Mouse (Mus musculus): ENCODE results near the gene Tmem11. TPM values are rescaled to one million over a fixed set of nuclear protein-coding genes. Genes with fewer than 3 reads are reported as not detected.

Tmem11 gene
- 31.9 and 34.2 TPM in 2 replicates for polyA plus RNA-seq (2011; ENCODE audit: insufficient read length, low read depth, missing spikeins)

DNA sequence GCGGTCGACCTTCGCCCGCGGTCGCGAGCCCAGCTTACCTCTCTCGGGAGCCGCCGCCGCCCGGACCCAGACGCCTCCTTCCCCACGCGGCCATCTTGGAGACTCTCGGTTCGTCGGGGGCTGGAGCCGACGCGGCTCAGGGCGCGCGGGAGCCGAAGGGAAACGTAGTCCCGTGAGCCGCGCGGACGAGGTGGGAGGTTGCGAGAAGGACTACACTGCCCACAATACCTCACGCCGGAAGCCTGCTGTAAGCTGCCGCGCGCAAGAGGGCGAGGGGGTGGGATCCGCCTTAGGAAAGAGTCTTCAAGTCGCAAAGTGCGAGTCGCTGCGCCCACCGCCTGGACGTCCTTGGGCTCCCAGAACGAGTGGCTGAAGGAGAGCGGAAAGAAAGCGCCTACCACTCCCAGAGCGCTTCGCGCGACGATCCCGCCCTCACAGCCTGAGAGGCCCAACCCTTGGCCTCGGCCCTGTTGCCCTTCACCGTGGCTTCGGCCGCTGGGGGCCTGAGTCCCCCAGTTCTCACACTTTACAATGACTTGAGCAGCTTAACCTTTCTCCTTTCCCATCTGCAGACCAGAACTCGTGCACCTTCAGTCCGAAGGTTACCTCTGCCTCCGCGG is at the start of gene Tmem11:
Gene Tmem11 (minus strand): TSS at position 598 of the 620 bp plus-strand sequence.
- no peaks in the 10 kb centered on the region; the same call in 1 of the 2 replicates for H3K4me1 ChIP-seq (ENCODE audit: control insufficient read depth, insufficient read depth, low read length)
- TF ChIP-seq POLR2A (IDR thresholded peaks at IDR 0.05; ENCODE audit: low read depth, low read length) = peak; percentile 71
- no peak for TF ChIP-seq CTCF (IDR thresholded peaks at IDR 0.05; ENCODE audit: borderline replicate concordance, insufficient read depth, low read length)
- peak within 1 kb of the TSS; percentile 75 for H3K4me3 ChIP-seq (ENCODE audit: insufficient read depth, low read length)
- peak within 1 kb of the TSS; percentile 87 for H3K27ac ChIP-seq (ENCODE audit: insufficient read depth, low read length)

- Histone ChIP-seq H3K4me3 (ENCODE audit: insufficient read depth, low read length) (no peak overlapping the region), H3K27ac (ENCODE audit: insufficient read depth, low read length) (no peak overlapping the region), H3K4me1 (ENCODE audit: control insufficient read depth, insufficient read depth, low read length) (0 out of 2 replicates have a peak, but pooled peaks cover 2% of the 10 kb centered on the region)
- TF ChIP-seq POLR2A (IDR thresholded peaks at IDR 0.05; ENCODE audit: low read depth, low read length) (no peak), CTCF (IDR thresholded peaks at IDR 0.05; ENCODE audit: borderline replicate concordance, insufficient read depth, low read length) (peak; percentile 62; the same call in 1 of the 2 replicates)
Measured at GRCm38 (mm10) chr11:60927264-60927663, 48.2 kb upstream of the Tmem11 start.

DNA sequence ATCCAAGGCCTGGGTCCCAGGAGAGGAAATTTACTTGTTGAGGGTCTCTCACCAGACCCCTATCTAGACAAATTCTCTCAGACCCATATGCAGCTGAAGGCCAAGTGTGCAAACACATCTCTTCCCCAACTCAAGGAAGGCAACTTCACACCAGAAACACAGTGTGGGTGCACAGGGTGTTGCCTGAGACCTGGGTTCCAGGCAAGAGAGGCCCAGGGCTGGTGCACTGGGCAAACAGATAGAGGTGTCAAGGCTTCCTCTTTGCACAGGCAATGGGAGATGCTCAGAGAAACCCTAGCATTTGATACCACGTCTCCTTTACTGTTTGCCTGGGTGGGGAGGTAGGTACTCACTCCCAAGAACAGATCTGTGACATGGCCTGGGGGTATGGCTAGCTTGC is 45.9 kb upstream of the Tmem11 start:
- TF ChIP-seq CTCF (IDR thresholded peaks at IDR 0.05; ENCODE audit: borderline replicate concordance, insufficient read depth, low read length) = no peak
- no peak for TF ChIP-seq POLR2A (IDR thresholded peaks at IDR 0.05; ENCODE audit: low read depth, low read length)
- H3K4me1 ChIP-seq (ENCODE audit: control insufficient read depth, insufficient read depth, low read length) = no peaks in the 10 kb centered on the region
- no peak overlapping the region for H3K4me3 ChIP-seq (ENCODE audit: insufficient read depth, low read length)
- no peak overlapping the region for H3K27ac ChIP-seq (ENCODE audit: insufficient read depth, low read length)

DNA sequence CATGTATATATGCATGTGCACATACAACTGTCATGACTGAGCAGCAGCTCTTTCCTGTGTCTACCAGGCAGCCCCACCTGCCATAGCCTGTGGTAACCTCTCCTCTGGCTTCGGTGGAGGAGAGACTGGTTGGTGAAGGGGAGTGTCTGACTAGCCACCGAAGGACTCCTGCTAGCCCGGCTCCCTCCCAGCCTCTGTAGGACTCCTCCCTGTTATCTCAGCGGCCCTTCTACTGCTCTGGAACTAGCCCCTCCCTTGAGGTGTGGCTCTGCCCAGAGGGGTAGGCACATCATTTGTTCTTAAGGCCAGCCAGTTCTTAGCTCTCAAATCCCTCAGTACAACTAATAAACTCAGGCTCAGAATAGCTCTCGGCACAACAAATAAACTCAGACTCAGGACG is 45.4 kb upstream of the Tmem11 start:
- TF ChIP-seq POLR2A (IDR thresholded peaks at IDR 0.05; ENCODE audit: low read depth, low read length) (no peak), CTCF (IDR thresholded peaks at IDR 0.05; ENCODE audit: borderline replicate concordance, insufficient read depth, low read length) (no peak)
- H3K4me1 ChIP-seq (ENCODE audit: control insufficient read depth, insufficient read depth, low read length) = no peaks in the 10 kb centered on the region
- no peak overlapping the region for H3K27ac ChIP-seq (ENCODE audit: insufficient read depth, low read length)
- H3K4me3 ChIP-seq (ENCODE audit: insufficient read depth, low read length) = no peak overlapping the region

DNA sequence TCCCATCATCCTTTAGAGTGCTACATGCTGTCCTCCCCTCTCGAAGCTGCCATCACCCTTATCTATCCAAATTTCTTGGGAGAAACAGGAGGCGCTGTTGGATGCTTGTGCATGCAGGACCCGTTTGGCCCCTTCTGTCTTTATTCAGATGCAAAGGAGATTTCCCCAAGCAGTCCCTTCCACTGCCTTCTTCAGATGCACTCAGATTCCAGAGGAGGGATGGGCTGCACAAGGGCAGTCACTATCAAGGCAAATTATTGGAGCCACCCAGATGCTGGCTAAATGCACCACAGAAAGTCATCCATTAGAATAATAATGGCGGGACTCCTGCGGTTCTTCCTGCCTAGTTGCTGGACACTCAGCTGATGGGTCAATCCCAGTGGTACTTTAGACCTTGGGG is 43.9 kb upstream of the Tmem11 start:
- no peaks in the 10 kb centered on the region for H3K4me1 ChIP-seq (ENCODE audit: control insufficient read depth, insufficient read depth, low read length)
- H3K4me3 ChIP-seq (ENCODE audit: insufficient read depth, low read length) = no peak overlapping the region
- no peak overlapping the region for H3K27ac ChIP-seq (ENCODE audit: insufficient read depth, low read length)
- no peak for TF ChIP-seq POLR2A (IDR thresholded peaks at IDR 0.05; ENCODE audit: low read depth, low read length)
- TF ChIP-seq CTCF (IDR thresholded peaks at IDR 0.05; ENCODE audit: borderline replicate concordance, insufficient read depth, low read length) = no peak

- Histone ChIP-seq H3K4me1 (ENCODE audit: control insufficient read depth, insufficient read depth, low read length) (no peaks in the 10 kb centered on the region), H3K4me3 (ENCODE audit: insufficient read depth, low read length) (no peak overlapping the region), H3K27ac (ENCODE audit: insufficient read depth, low read length) (no peak overlapping the region)
- TF ChIP-seq POLR2A (IDR thresholded peaks at IDR 0.05; ENCODE audit: low read depth, low read length) = no peak
- TF ChIP-seq CTCF (IDR thresholded peaks at IDR 0.05; ENCODE audit: borderline replicate concordance, insufficient read depth, low read length) = no peak
Measured at GRCm38 (mm10) chr11:60922195-60922594, 43.1 kb upstream of the Tmem11 start.

DNA sequence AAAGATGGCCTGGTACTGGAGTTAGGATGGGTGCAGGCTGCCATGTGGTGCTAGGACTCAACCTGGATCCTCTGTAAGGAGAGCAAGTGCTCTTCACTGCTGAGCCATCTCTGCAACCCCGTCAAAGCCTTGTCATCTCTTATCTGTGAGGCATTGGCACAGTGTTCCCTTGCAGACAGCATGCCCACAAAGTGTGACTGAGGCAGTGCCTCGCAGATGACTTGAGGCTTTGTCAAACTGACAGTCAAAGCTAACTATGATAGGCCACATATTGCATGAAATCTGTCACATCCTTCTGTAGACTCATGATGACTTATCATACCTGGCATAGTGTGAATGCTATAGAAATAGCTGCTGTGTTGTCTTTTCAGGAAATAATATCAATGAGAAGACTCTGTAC is 40.9 kb upstream of the Tmem11 start:
- Histone ChIP-seq H3K4me1 (ENCODE audit: control insufficient read depth, insufficient read depth, low read length) (peaks cover 3% of the 10 kb centered on the region), H3K4me3 (ENCODE audit: insufficient read depth, low read length) (no peak overlapping the region), H3K27ac (ENCODE audit: insufficient read depth, low read length) (no peak overlapping the region)
- TF ChIP-seq CTCF (IDR thresholded peaks at IDR 0.05; ENCODE audit: borderline replicate concordance, insufficient read depth, low read length) = no peak
- TF ChIP-seq POLR2A (IDR thresholded peaks at IDR 0.05; ENCODE audit: low read depth, low read length) = no peak

DNA sequence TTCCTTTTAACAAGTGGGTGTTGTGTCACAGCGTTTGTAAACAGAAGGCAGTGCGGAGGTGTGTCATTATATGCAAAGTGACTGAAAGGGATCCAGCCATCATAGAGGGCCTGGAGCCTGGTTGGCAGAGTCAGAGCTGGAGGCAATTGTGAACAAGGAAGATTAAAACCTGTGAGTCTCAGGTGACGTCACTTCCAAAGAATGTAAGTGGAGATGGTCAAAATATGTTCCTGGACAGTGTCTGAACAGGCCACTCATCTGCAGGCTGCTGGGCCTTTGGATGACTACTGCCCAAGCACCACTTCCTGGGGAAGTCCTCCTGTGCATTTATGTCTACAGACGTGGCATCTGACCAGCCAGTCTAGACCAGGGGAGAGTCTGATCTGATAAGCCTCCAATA is 36.1 kb upstream of the Tmem11 start:
- Histone ChIP-seq H3K4me3 (ENCODE audit: insufficient read depth, low read length) (no peak overlapping the region), H3K4me1 (ENCODE audit: control insufficient read depth, insufficient read depth, low read length) (peaks cover 8% of the 10 kb centered on the region), H3K27ac (ENCODE audit: insufficient read depth, low read length) (no peak overlapping the region)
- TF ChIP-seq CTCF (IDR thresholded peaks at IDR 0.05; ENCODE audit: borderline replicate concordance, insufficient read depth, low read length) (no peak), POLR2A (IDR thresholded peaks at IDR 0.05; ENCODE audit: low read depth, low read length) (no peak)

DNA sequence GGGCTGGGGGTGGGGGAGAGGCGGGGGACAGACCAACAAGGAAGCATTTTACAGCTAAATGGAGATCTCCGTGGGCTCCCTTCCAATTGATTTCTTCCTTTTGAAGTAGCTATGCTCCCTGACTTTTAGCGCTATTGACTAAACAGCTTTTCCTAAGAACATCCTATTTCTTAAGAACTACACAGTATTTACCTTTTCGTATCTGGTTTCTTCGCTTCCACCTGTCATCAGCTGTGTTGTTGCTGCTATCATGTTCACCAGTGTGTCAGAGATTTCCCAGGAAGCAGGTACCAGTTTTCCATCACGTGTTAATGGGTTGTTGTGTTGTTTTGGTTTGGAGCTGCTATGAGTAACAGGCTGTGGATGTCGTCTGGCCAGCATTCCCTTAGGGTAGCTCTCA is 35.4 kb upstream of the Tmem11 start, which contains the start of gene Natd1:
Gene Natd1 (minus strand): TSS at position 260 of the 400 bp plus-strand sequence.
- Histone ChIP-seq H3K4me3 (ENCODE audit: insufficient read depth, low read length) (peak within 1 kb of the TSS; percentile 70), H3K4me1 (ENCODE audit: control insufficient read depth, insufficient read depth, low read length) (peaks cover 8% of the 10 kb centered on the region), H3K27ac (ENCODE audit: insufficient read depth, low read length) (no peak within 1 kb of the TSS)
- TF ChIP-seq CTCF (IDR thresholded peaks at IDR 0.05; ENCODE audit: borderline replicate concordance, insufficient read depth, low read length) (no peak), POLR2A (IDR thresholded peaks at IDR 0.05; ENCODE audit: low read depth, low read length) (no peak)

Measured in embryonic fibroblast, embryonic 13.5 days (primary cell).